Mouse (Mus musculus) kidney, postnatal 0 days (tissue): Measurements from ENCODE around the gene Duxbl3. TPM values are rescaled to one million over a fixed set of nuclear protein-coding genes. Genes with fewer than 3 reads are reported as not detected.
A peak's percentile ranks its signal among the peaks of the same experiment; 100 is the strongest.
"Not testable (repeated sequence)": the region's sequence is repeated elsewhere in the genome, so short reads cannot be mapped to it uniquely, and the experiment has no call there.

Experiments
- ATAC-seq: fragments of 200-750 bp; cut with Nextera tagmentation; replicated peaks from 2 replicates; pipeline ENCODE4 v1.8.0; 2017; ENCODE audit warnings: low read depth, moderate number of reproducible peaks, moderate TSS enrichment, moderate library complexity; ENCODE audit not compliant: low FRiP score
- DNase-seq: peaks from one replicate; pipeline ENCODE4 v3.0.0-alpha.2; 2016; ENCODE audit warnings: low spot score
- H3K27ac ChIP-seq: fragments of 300-500 bp; sonication (generic); 2 replicates; pipeline ENCODE4 v1.5.1; 2014; ENCODE audit warnings: mild to moderate bottlenecking
- H3K27me3 ChIP-seq: fragments of 300-500 bp; sonication (generic); 2 replicates; pipeline ENCODE4 v1.6.1; 2014; ENCODE audit warnings: low read length, mixed read lengths; ENCODE audit not compliant: insufficient read depth
- H3K36me3 ChIP-seq: fragments of 300-500 bp; sonication (generic); 2 replicates; pipeline ENCODE4 v1.6.1; 2014; ENCODE audit warnings: low read length, mixed read lengths; ENCODE audit not compliant: insufficient read depth
- H3K4me1 ChIP-seq: fragments of 300-500 bp; sonication (generic); replicated peaks from 2 replicates; pipeline ENCODE4 v1.6.1; 2014; ENCODE audit warnings: antibody characterized with exemption, low read length, mixed read lengths; ENCODE audit not compliant: insufficient read depth
- H3K4me2 ChIP-seq: fragments of 300-500 bp; sonication (generic); 2 replicates; pipeline ENCODE4 v1.6.1; 2014; ENCODE audit warnings: mild to moderate bottlenecking, low read length, moderate library complexity, mixed read lengths
- H3K4me3 ChIP-seq: fragments of 300-500 bp; sonication (generic); replicated peaks from 2 replicates; pipeline ENCODE4 v1.5.1; 2014; ENCODE audit warnings: low read depth, low read length
- H3K9ac ChIP-seq: fragments of 300-500 bp; sonication (generic); 2 replicates; pipeline ENCODE4 v1.6.1; 2014; ENCODE audit warnings: low read depth, low read length
- H3K9me3 ChIP-seq: fragments of 300-500 bp; sonication (generic); replicated peaks from 2 replicates; pipeline ENCODE4 v1.6.1; 2016; ENCODE audit warnings: low read length, inconsistent platforms, mixed read lengths
- CTCF ChIP-seq: IDR thresholded peaks from 2 replicates; pipeline ENCODE4 v1.5.1; 2016; ENCODE audit warnings: antibody characterized with exemption, low read depth, mild to moderate bottlenecking, moderate library complexity
- WGBS: fragments of 180-500 bp; shearing (Covaris S2); extraction: QIAGEN DNeasy Blood & Tissue Kit; methylation state at CpG from one replicate; pipeline ENCODE4 v1.1.7; 2014; 5-methylcytosine and 5-hydroxymethylcytosine counted together
- polyA plus RNA-seq: library from polyadenylated mRNA; unstranded; fragments of >200 nt; fragmentation: Nextera tagmentation; extraction: Ambion mirVana; gene quantifications from 2 replicates; pipeline ENCODE4 v1.2.1, GENCODE M21; 2015

Gene Duxbl3
- polyA plus RNA-seq: 1.8 and 1.9 TPM in 2 replicates

DNA sequence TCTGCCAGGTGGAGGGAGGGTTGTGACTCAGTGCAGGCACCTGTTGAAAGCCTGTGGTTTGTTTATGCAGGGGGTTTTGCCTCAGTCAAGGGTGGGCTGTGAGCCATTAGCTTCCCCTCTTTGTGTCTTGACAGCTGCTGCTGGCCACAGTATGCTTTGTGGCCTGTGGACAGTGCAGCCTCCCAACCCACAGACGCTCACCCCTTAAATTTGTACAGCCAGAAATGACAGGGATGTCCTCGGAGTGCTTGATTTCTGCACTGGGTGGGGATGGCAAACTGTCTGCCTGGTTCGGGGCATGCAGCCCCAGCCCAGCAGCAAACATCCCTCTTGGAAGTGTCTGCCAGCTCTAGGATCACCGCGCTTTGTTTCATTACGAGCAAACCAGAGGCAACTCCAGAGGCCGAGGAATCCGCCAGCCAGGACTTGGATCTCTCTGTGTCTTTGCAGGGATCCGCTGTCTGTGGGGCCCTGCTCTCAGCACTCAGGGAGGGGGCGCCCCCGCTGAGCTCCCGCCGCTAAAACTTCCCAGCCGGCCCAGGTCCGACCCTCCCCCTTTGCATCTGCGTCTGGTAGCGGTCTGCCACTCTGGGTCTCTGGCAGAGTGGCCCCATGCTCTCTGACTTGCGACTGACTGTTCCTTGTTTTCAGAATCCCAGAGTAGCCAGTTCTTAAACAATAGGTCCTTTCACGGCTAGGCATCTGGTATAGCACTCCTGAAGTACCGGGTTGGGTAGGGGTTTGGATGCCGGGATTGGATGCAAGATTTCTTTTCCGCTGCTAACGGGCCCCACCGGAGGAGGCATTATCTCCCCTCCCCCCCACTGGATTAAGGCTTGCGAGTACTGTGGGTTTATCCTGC lies at the start of gene Duxbl3:
TSS of gene Duxbl3 (plus strand) at position 207 of the 862 bp plus-strand sequence.
- ATAC-seq: peak; percentile 78

DNA sequence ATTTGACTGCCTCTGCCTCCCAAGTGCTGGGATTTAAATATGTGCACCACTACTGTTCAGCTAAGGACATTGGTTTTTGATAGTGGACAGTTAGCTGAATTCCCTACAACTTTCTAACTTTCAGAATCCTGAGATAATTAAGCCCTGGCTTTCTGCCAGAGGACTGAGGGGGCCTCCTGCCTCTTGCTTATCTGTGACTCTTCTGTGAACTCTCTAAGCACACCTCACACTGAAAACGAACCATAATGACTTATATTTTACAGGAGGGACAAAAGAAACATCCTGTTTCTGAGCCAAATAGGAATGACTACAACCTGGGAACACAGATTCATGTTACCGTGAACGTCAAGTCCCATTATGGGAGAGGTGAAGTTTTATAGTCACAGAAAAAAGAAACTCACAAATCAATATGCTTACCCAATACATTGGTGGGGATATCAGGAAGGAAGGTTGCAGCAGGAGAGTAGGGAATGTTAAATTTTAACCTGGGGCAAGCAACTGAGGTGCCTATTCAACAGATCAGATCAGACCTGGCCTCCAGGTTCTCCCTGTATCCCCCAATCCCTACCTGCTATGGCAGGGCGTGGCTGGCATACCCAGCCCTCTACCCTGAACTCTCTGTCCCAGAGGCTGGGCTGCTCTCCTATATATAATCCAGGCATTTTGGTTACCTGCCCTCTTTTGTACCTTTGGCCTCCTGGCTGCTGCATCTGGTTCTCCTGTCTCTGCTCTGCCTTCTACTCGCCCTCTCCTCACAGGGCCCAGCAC lies 41.3 kb upstream of the Duxbl3 start:
- not testable (repeated sequence) for H3K36me3 ChIP-seq, H3K9ac ChIP-seq, H3K9me3 ChIP-seq, H3K27me3 ChIP-seq, H3K4me1 ChIP-seq, H3K4me3 ChIP-seq, ATAC-seq, H3K27ac ChIP-seq, DNase-seq, H3K4me2 ChIP-seq
- no CpG with 5 or more reads among the region's 5 CpGs for WGBS

More for the DNA sequence above, at the start of gene Duxbl3:
- H3K4me3 ChIP-seq, H3K9me3 ChIP-seq, H3K27ac ChIP-seq, H3K4me1 ChIP-seq, H3K27me3 ChIP-seq, H3K9ac ChIP-seq, DNase-seq, H3K4me2 ChIP-seq, H3K36me3 ChIP-seq: not testable (repeated sequence)
- WGBS: no CpG with 5 or more reads among the region's 25 CpGs

DNA sequence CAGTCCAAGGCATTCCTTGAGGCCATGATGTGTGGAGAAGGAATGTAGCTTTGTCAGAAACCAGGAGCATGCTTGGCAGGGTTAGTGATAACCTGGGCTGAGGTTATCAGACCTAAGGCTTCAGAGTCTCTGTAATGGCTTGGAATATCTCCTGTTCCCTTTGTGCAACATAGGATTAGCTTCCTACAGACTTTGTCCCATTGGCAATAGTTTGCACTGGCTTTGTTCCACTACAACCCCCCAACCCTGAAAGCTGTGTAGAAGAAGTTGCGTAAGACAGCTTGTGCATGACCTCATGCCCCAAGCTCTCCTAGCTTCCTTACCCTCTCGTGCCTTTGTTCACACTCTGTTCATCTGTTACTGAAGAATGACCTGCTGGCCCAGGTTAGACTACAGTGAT lies 20.6 kb upstream of the Duxbl3 start:
- H3K4me1 ChIP-seq, ATAC-seq, H3K27ac ChIP-seq, DNase-seq, H3K27me3 ChIP-seq, H3K4me3 ChIP-seq, H3K36me3 ChIP-seq, H3K4me2 ChIP-seq, H3K9ac ChIP-seq, H3K9me3 ChIP-seq: not testable (repeated sequence)
- no CpG with 5 or more reads among the region's 2 CpGs for WGBS

GRCm38 (mm10) chr14:26258729-26259128 lies 967 bp downstream of the Duxbl3 start:
- not testable (repeated sequence) for H3K27ac ChIP-seq, ATAC-seq, DNase-seq, H3K36me3 ChIP-seq, H3K9ac ChIP-seq, H3K9me3 ChIP-seq, H3K27me3 ChIP-seq, H3K4me1 ChIP-seq, H3K4me2 ChIP-seq, H3K4me3 ChIP-seq
- WGBS: no CpG with 5 or more reads among the region's 6 CpGs

DNA sequence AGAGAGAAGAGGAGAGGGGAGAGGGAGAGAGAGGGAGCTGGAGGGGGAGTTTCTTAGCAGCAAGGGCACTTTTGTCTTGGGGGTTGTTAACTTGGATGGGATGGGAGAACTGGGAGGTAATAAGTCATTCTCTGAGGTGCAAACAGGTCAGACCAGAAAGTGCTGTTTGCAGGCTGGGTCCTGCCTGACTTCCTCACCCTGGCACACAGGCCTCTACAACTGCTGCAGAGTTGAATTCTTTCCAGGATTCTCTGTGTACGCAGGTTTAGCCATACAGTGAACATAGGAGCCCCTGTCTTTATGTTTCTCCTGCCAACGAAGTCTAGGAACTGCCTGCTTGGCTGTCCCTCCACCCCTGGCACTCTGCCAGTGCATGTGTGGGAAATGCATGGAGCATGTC lies 29.0 kb downstream of the Duxbl3 start:
- H3K4me2 ChIP-seq, H3K27ac ChIP-seq, ATAC-seq, DNase-seq, H3K9me3 ChIP-seq, H3K27me3 ChIP-seq, H3K36me3 ChIP-seq, H3K4me1 ChIP-seq, H3K9ac ChIP-seq, H3K4me3 ChIP-seq: not testable (repeated sequence)
- WGBS: no CpG with 5 or more reads among the region's 2 CpGs

DNA sequence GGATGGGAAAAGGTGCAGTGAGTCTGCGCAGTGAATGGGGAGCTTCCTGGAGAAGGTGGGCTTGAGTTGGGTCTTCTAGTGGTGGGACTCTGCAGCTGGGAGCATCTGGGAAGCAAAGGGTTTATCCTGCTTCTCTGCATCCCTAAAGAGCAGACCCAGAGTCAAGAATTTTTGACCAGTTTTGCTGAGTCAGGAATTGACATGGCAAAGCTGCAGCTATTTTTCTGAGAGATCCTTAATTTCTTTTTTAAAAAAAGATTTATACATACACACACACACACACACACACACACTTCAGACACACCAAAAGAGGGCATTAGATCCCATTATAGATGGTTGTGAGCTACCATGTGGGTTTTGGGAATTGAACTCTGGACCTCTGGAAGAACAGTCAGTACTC lies 36.1 kb downstream of the Duxbl3 start:
- no peaks in the 10 kb centered on the region for H3K27me3 ChIP-seq
- 100% methylated on average over 1 of the region's 1 CpGs for WGBS
- DNase-seq: no peak

More for the DNA sequence above, 36.1 kb downstream of the Duxbl3 start:
- H3K4me3 ChIP-seq: no peak overlapping the region
- no peak overlapping the region for H3K27ac ChIP-seq
- H3K4me2 ChIP-seq: no peak overlapping the region
- no peak for TF ChIP-seq CTCF
- no peaks in the 10 kb centered on the region for H3K36me3 ChIP-seq
- no peaks in the 10 kb centered on the region for H3K9me3 ChIP-seq
- H3K9ac ChIP-seq: no peak overlapping the region
- ATAC-seq: no peak
- no peaks in the 10 kb centered on the region for H3K4me1 ChIP-seq
